Mouse (Mus musculus): Measurements from ENCODE around the gene Cep19. TPM values are rescaled to one million over a fixed set of nuclear protein-coding genes. Genes with fewer than 3 reads are reported as not detected.
A peak's percentile ranks its signal among the peaks of the same experiment; 100 is the strongest.

Gene Cep19
- polyA plus RNA-seq, 1 experiment = 10.2 TPM

- no peak overlapping the region for H3K4me3 ChIP-seq (ENCODE audit: low read depth, low read length)
- H3K27ac ChIP-seq (ENCODE audit: insufficient read depth, low read depth, low read length) = no peak overlapping the region
- WGBS = 79% methylated on average over 4 of the region's 4 CpGs
- H3K4me1 ChIP-seq (ENCODE audit: control insufficient read depth, insufficient read depth, insufficient read length, low read length) = peaks cover 2% of the 10 kb centered on the region; the same call in 1 of the 2 replicates
- H3K36me3 ChIP-seq (ENCODE audit: control insufficient read depth, insufficient read depth, low read length) = no peaks in the 10 kb centered on the region
- TF ChIP-seq CTCF (IDR thresholded peaks at IDR 0.05; ENCODE audit: extremely low read depth, insufficient read length, insufficient replicate concordance, low read depth, low read length) = no peak
- TF ChIP-seq POLR2A (IDR thresholded peaks at IDR 0.05; ENCODE audit: low read depth, low read length) = no peak
- H3K27me3 ChIP-seq (ENCODE audit: control insufficient read depth, insufficient read depth, low read length) = no peaks in the 10 kb centered on the region
Observed at GRCm38 (mm10) chr16:32127046-32127445, 27.4 kb downstream of the Cep19 start.

- H3K27ac ChIP-seq (ENCODE audit: insufficient read depth, low read depth, low read length) = peak overlapping the region; percentile 17
- WGBS = 61% methylated on average over 20 of the region's 20 CpGs
- H3K4me1 ChIP-seq (ENCODE audit: control insufficient read depth, insufficient read depth, insufficient read length, low read length) = peaks cover 2% of the 10 kb centered on the region; the same call in 1 of the 2 replicates
- no peak for TF ChIP-seq CTCF (IDR thresholded peaks at IDR 0.05; ENCODE audit: extremely low read depth, insufficient read length, insufficient replicate concordance, low read depth, low read length)
- no peaks in the 10 kb centered on the region for H3K36me3 ChIP-seq (ENCODE audit: control insufficient read depth, insufficient read depth, low read length)
- no peaks in the 10 kb centered on the region for H3K27me3 ChIP-seq (ENCODE audit: control insufficient read depth, insufficient read depth, low read length)
- peak overlapping the region; percentile 55 for H3K4me3 ChIP-seq (ENCODE audit: low read depth, low read length)
Observed at GRCm38 (mm10) chr16:32129449-32130189, 30.0 kb downstream of the Cep19 start.

GRCm38 (mm10) chr16:32130190-32130826 lies 30.7 kb downstream of the Cep19 start:
- peaks cover 2% of the 10 kb centered on the region; the same call in 1 of the 2 replicates for H3K4me1 ChIP-seq (ENCODE audit: control insufficient read depth, insufficient read depth, insufficient read length, low read length)
- peak overlapping the region; percentile 55 for H3K4me3 ChIP-seq (ENCODE audit: low read depth, low read length)
- WGBS = 51% methylated on average over 16 of the region's 16 CpGs
- TF ChIP-seq CTCF (IDR thresholded peaks at IDR 0.05; ENCODE audit: extremely low read depth, insufficient read length, insufficient replicate concordance, low read depth, low read length) (no peak), POLR2A (IDR thresholded peaks at IDR 0.05; ENCODE audit: low read depth, low read length) (no peak)
- no peaks in the 10 kb centered on the region for H3K27me3 ChIP-seq (ENCODE audit: control insufficient read depth, insufficient read depth, low read length)
- no peaks in the 10 kb centered on the region for H3K36me3 ChIP-seq (ENCODE audit: control insufficient read depth, insufficient read depth, low read length)
- H3K27ac ChIP-seq (ENCODE audit: insufficient read depth, low read depth, low read length) = peak overlapping the region; percentile 17

- TF ChIP-seq CTCF (IDR thresholded peaks at IDR 0.05; ENCODE audit: extremely low read depth, insufficient read length, insufficient replicate concordance, low read depth, low read length) = no peak
- no peak for TF ChIP-seq POLR2A (IDR thresholded peaks at IDR 0.05; ENCODE audit: low read depth, low read length)
- Histone ChIP-seq H3K36me3 (ENCODE audit: control insufficient read depth, insufficient read depth, low read length) (no peaks in the 10 kb centered on the region), H3K27ac (ENCODE audit: insufficient read depth, low read depth, low read length) (no peak overlapping the region), H3K4me1 (ENCODE audit: control insufficient read depth, insufficient read depth, insufficient read length, low read length) (peaks cover 2% of the 10 kb centered on the region; the same call in 1 of the 2 replicates), H3K4me3 (ENCODE audit: low read depth, low read length) (no peak overlapping the region), H3K27me3 (ENCODE audit: control insufficient read depth, insufficient read depth, low read length) (no peaks in the 10 kb centered on the region)
- WGBS = 72% methylated on average over 3 of the region's 3 CpGs
Observed at GRCm38 (mm10) chr16:32133148-32133547, 33.5 kb downstream of the Cep19 start.

- 81% methylated on average over 7 of the region's 7 CpGs for WGBS
- H3K27ac ChIP-seq (ENCODE audit: insufficient read depth, low read depth, low read length) = no peak overlapping the region
- H3K27me3 ChIP-seq (ENCODE audit: control insufficient read depth, insufficient read depth, low read length) = no peaks in the 10 kb centered on the region
- no peaks in the 10 kb centered on the region for H3K36me3 ChIP-seq (ENCODE audit: control insufficient read depth, insufficient read depth, low read length)
- TF ChIP-seq POLR2A (IDR thresholded peaks at IDR 0.05; ENCODE audit: low read depth, low read length) (no peak), CTCF (IDR thresholded peaks at IDR 0.05; ENCODE audit: extremely low read depth, insufficient read length, insufficient replicate concordance, low read depth, low read length) (no peak)
- no peak overlapping the region for H3K4me3 ChIP-seq (ENCODE audit: low read depth, low read length)
- no peaks in the 10 kb centered on the region for H3K4me1 ChIP-seq (ENCODE audit: control insufficient read depth, insufficient read depth, insufficient read length, low read length)
Observed at GRCm38 (mm10) chr16:32135842-32136357, 36.3 kb downstream of the Cep19 start.

GRCm38 (mm10) chr16:32138954-32139353 lies 39.4 kb downstream of the Cep19 start:
- H3K4me3 ChIP-seq (ENCODE audit: low read depth, low read length) = no peak overlapping the region
- TF ChIP-seq CTCF (IDR thresholded peaks at IDR 0.05; ENCODE audit: extremely low read depth, insufficient read length, insufficient replicate concordance, low read depth, low read length) = no peak
- TF ChIP-seq POLR2A (IDR thresholded peaks at IDR 0.05; ENCODE audit: low read depth, low read length) = no peak
- no peaks in the 10 kb centered on the region for H3K36me3 ChIP-seq (ENCODE audit: control insufficient read depth, insufficient read depth, low read length)
- no peak overlapping the region for H3K27ac ChIP-seq (ENCODE audit: insufficient read depth, low read depth, low read length)
- 95% methylated on average over 1 of the region's 1 CpGs for WGBS
- H3K4me1 ChIP-seq (ENCODE audit: control insufficient read depth, insufficient read depth, insufficient read length, low read length) = no peaks in the 10 kb centered on the region
- H3K27me3 ChIP-seq (ENCODE audit: control insufficient read depth, insufficient read depth, low read length) = no peaks in the 10 kb centered on the region

GRCm38 (mm10) chr16:32143766-32144165 lies 44.2 kb downstream of the Cep19 start:
- H3K36me3 ChIP-seq (ENCODE audit: control insufficient read depth, insufficient read depth, low read length) = no peaks in the 10 kb centered on the region
- no peaks in the 10 kb centered on the region for H3K4me1 ChIP-seq (ENCODE audit: control insufficient read depth, insufficient read depth, insufficient read length, low read length)
- TF ChIP-seq CTCF (IDR thresholded peaks at IDR 0.05; ENCODE audit: extremely low read depth, insufficient read length, insufficient replicate concordance, low read depth, low read length) = no peak
- TF ChIP-seq POLR2A (IDR thresholded peaks at IDR 0.05; ENCODE audit: low read depth, low read length) = no peak
- no peak overlapping the region for H3K27ac ChIP-seq (ENCODE audit: insufficient read depth, low read depth, low read length)
- 90% methylated on average over 15 of the region's 15 CpGs for WGBS
- H3K27me3 ChIP-seq (ENCODE audit: control insufficient read depth, insufficient read depth, low read length) = no peaks in the 10 kb centered on the region
- H3K4me3 ChIP-seq (ENCODE audit: low read depth, low read length) = no peak overlapping the region

Data from small intestine, adult 2 months (tissue).